Comparison of ENCODE assay signal across 8 mouse cellular contexts in genomic region chr11:118368330-118368729, GRCm38 (mm10). TPM values are rescaled to one million over a fixed set of nuclear protein-coding genes. Genes with fewer than 3 reads are reported as not detected.
DNase-seq lines count a peak whose midpoint lies in the region; TF ChIP-seq lines count a peak whose summit lies in the region.
"Had no signal": no experiment of that assay in that cellular context is flagged by ENCODE, and none has a peak within 500 bp of the region (broad histone marks: within the 10 kb centered on the region; RNA-seq: fewer than 3 reads in every experiment).

No protein-coding gene starts in this region.

- peak; percentile 66 for TF ChIP-seq RAD21 in CH12.LX (IDR thresholded peaks at IDR 0.05; ENCODE audit: low read depth, low read length)

- peaks cover 56% of the 10 kb centered on the region for H3K27me3 ChIP-seq in CH12.LX (replicated peaks)

- no peaks in the 10 kb centered on the region for H3K36me3 ChIP-seq in CH12.LX (replicated peaks in 1 of 2; ENCODE audit: control insufficient read depth in 1 of 2, insufficient read depth in 1 of 2, low read length in 1 of 2)

- DNase-seq in kidney, postnatal 4 days, result peak; percentile 56 to 61
- DNase-seq in kidney, adult 9 months, result no peak
- peak; percentile 55 for DNase-seq in CH12.LX (ENCODE audit: extremely low read depth)
- DNase-seq in WW6 (ENCODE audit: low read depth, low spot score), result peak; percentile 61
- DNase-seq in naive thymus-derived CD4-positive, alpha-beta T cell, adult 2 months (ENCODE audit: low read depth), result peak; percentile 63
- no peak for DNase-seq in heart, adult 8-10 months (ENCODE audit: low spot score)
- DNase-seq in frontal cortex, postnatal 10 days (ENCODE audit: low spot score in 2 of 2), result no peak

- H3K4me2 ChIP-seq in CH12.LX (ENCODE audit: insufficient read depth, low read depth, poor library complexity, severe bottlenecking), result no peak overlapping the region

- H3K79me2 ChIP-seq in CH12.LX (replicated peaks; ENCODE audit: control insufficient read depth, extremely low read depth, insufficient read depth, poor library complexity, severe bottlenecking), result no peaks in the 10 kb centered on the region

- peaks cover 5% of the 10 kb centered on the region for H3K9me3 ChIP-seq in CH12.LX (replicated peaks; ENCODE audit: low read length)

- H3K4me3 ChIP-seq in CH12.LX (replicated peaks in 1 of 3; ENCODE audit: low read depth in 2 of 3, low read length in 2 of 3, poor library complexity in 1 of 3), result no peak overlapping the region

- H3K27ac ChIP-seq in CH12.LX (ENCODE audit: insufficient read depth, low read depth), result no peak overlapping the region

- no peak overlapping the region for H3K9ac ChIP-seq in CH12.LX (ENCODE audit: insufficient read depth, low read depth)

- peak; percentile 53 to 68 for TF ChIP-seq CTCF in CH12.LX (conservative IDR thresholded peaks at IDR 0.05 in 1 of 2, IDR thresholded peaks at IDR 0.05 in 1 of 2; ENCODE audit: low read depth in 2 of 2, low read length in 2 of 2)

- dilution Hi-C loops in CH12.LX (cut with MboI; ENCODE audit: extremely low pct_ligation_motif_present, extremely low pct_unique_long_range_greater_than_20kb, low sequenced_read_pairs), result no loop called here

- H3K4me1 ChIP-seq in CH12.LX (ENCODE audit: control insufficient read depth in 1 of 2, insufficient read depth in 2 of 2), result peaks cover 14 to 22% of the 10 kb centered on the region in 2 experiments

- no peak for TF ChIP-seq POLR2A in CH12.LX (IDR thresholded peaks at IDR 0.05; ENCODE audit: low read depth, low read length)

- TF ChIP-seq EP300 in CH12.LX (IDR thresholded peaks at IDR 0.05; ENCODE audit: low read length), result no peak

- in situ Hi-C loops in CH12.LX (cut with MboI; ENCODE audit: low pct_ligation_motif_present, low pct_unique_long_range_greater_than_20kb, low sequenced_read_pairs), result no loop called here

TF ChIP-seq in CH12.LX, 34 proteins besides CTCF, POLR2A, EP300 and RAD21:
- TF ChIP-seq MYC (IDR thresholded peaks at IDR 0.05; ENCODE audit: low read depth, low read length) (peak; percentile 65; the same call in 1 of the 2 replicates), HCFC1 (IDR thresholded peaks at IDR 0.05; ENCODE audit: low read depth, low read length) (no peak), USF2 (conservative IDR thresholded peaks at IDR 0.05; ENCODE audit: low read depth, low read length) (no peak), ETS1 (conservative IDR thresholded peaks at IDR 0.05; ENCODE audit: low read depth, low read length) (no peak), NELFE (IDR thresholded peaks at IDR 0.05; ENCODE audit: low read depth, low read length) (no peak), SMC3 (IDR thresholded peaks at IDR 0.05; ENCODE audit: low read depth, low read length) (peak; percentile 53), MAFK (IDR thresholded peaks at IDR 0.05; ENCODE audit: insufficient replicate concordance, low read length) (no peak), USF1 (IDR thresholded peaks at IDR 0.05; ENCODE audit: low read depth, low read length) (no peak), ZMIZ1 (IDR thresholded peaks at IDR 0.05; ENCODE audit: low read depth, low read length) (no peak)

RNA-seq across cellular contexts. Expression of gene Timp2, which starts 12.8 kb away (rescaled TPM):
- total RNA-seq in CH12.LX (2012; rRNA removed), result 0.34 and 0.38 TPM in 2 replicates
- total RNA-seq in CH12.LX (2014; rRNA removed), result 0.12 TPM in 1 of 2 replicates, not detected in the other
- polyA plus RNA-seq in CH12.LX (2012; ENCODE audit: insufficient read length, low read depth), result 0.57 TPM in 1 of 2 replicates, not detected in the other
- total RNA-seq in heart, adult 8-10 months (2022), result 10 to 100 TPM; 73.9 to 99.6 (median 87.5) TPM

RNA-seq across cellular contexts. Expression of gene Cep295nl, which starts 26.0 kb away (rescaled TPM):
- total RNA-seq in CH12.LX (2012; rRNA removed), result not detected in 2 replicates
- not detected in 2 replicates for total RNA-seq in CH12.LX (2014; rRNA removed)
- polyA plus RNA-seq in CH12.LX (2012; ENCODE audit: insufficient read length, low read depth), result not detected in 2 replicates
- 1 to 10 TPM in 1 of 4 experiments, under 1 TPM in 3; 0.82 to 1.0 (median 0.88) TPM for total RNA-seq in heart, adult 8-10 months (2022)
- polyA plus RNA-seq: liver, embryonic 16.5 days had no signal

RNA-seq across cellular contexts. Expression of gene Lgals3bp, which starts 33.6 kb away (rescaled TPM):
- total RNA-seq in CH12.LX (2012; rRNA removed), result 67.3 and 93.0 TPM in 2 replicates
- total RNA-seq in CH12.LX (2014; rRNA removed), result 134 and 146 TPM in 2 replicates
- polyA plus RNA-seq in CH12.LX (2012; ENCODE audit: insufficient read length, low read depth), result 310 and 338 TPM in 2 replicates
- total RNA-seq in heart, adult 8-10 months (2022), result 10 to 100 TPM; 19.7 to 25.8 (median 23.3) TPM

RNA-seq across cellular contexts. Expression of gene Cant1, which starts 50.6 kb away (rescaled TPM):
- total RNA-seq in CH12.LX (2012; rRNA removed) (36.7 and 40.2 TPM in 2 replicates), CH12.LX (2014; rRNA removed) (25.1 and 28.8 TPM in 2 replicates)
- polyA plus RNA-seq in CH12.LX (2012; ENCODE audit: insufficient read length, low read depth), result 31.2 and 31.8 TPM in 2 replicates
- 10 to 100 TPM; 16.4 to 19.2 (median 16.8) TPM for total RNA-seq in heart, adult 8-10 months (2022)

RNA-seq across cellular contexts. Expression of gene C1qtnf1, which starts 59.7 kb away (rescaled TPM):
- total RNA-seq in CH12.LX (2012; rRNA removed) (0.13 and 0.76 TPM in 2 replicates), CH12.LX (2014; rRNA removed) (0.15 and 0.19 TPM in 2 replicates)
- polyA plus RNA-seq in CH12.LX (2012; ENCODE audit: insufficient read length, low read depth), result 0.12 TPM in 1 of 2 replicates, not detected in the other
- total RNA-seq in heart, adult 8-10 months (2022), result 10 to 100 TPM; 13.5 to 15.3 (median 13.8) TPM

Comparison
In these comparisons a context has a peak if more than half of its experiments do, and no peak if none do; other contexts are left out.
1. DNase-seq: peak in kidney, postnatal 4 days (2 of 2), CH12.LX (single experiment), WW6 (single experiment) and naive thymus-derived CD4-positive, alpha-beta T cell, adult 2 months (single experiment); none in kidney, adult 9 months (single experiment), heart, adult 8-10 months (single experiment) and frontal cortex, postnatal 10 days (0 of 2).
2. RNA of gene Timp2, which starts 12.8 kb away (total RNA-seq): 73.9 to 99.6 TPM in heart, adult 8-10 months; 0.12 to 0.38 TPM in CH12.LX; every median in the first group is over 10 times any median in the second.